9 mouse cellular contexts compared by ENCODE assay signal in the genomic region with DNA sequence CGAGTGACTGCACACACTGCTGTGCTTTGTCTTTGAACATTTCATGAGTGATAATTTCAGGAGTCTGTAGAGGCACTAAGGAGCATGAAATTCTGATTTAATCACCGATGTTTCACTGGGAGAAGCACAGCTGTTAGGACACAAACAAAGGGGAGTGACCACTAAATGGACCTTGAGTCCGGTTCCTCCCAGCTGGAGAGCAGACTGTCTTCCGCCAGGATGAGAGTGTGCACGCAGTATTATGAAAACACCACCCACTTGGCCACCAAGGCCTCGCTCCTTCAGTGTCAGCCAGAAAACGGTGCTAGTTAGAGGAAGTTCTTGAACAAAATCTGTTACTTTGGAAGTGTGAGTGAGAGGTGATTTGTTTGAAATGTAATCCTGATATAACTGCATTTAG.
DNase-seq lines count a peak whose midpoint lies in the region; ATAC-seq lines count a peak whose summit lies in the region.
"Had no signal": no experiment of that assay in that cellular context is flagged by ENCODE, and none has a peak within 500 bp of the region (broad histone marks: within the 10 kb centered on the region; RNA-seq: fewer than 3 reads in every experiment).

No protein-coding gene starts in this region.

- WGBS in midbrain, embryonic 14.5 days: 43% methylated on average over 7 of the region's 7 CpGs
- WGBS in midbrain, embryonic 13.5 days: 52% methylated on average over 7 of the region's 7 CpGs

- no peak for ATAC-seq in midbrain, embryonic 14.5 days (ENCODE audit: low FRiP score, low TSS enrichment)
- ATAC-seq in midbrain, embryonic 13.5 days: no peak

- H3K9ac ChIP-seq in midbrain, embryonic 14.5 days (replicated peaks; ENCODE audit: low read length): no peak overlapping the region
- no peak overlapping the region for H3K9ac ChIP-seq in midbrain, embryonic 13.5 days (replicated peaks)
- H3K9ac ChIP-seq: embryonic facial prominence, embryonic 15.5 days; neural tube, embryonic 13.5 days had no signal

- no peaks in the 10 kb centered on the region for H3K9me3 ChIP-seq in midbrain, embryonic 14.5 days (ENCODE audit: control insufficient read depth, low read length)
- no peaks in the 10 kb centered on the region for H3K9me3 ChIP-seq in midbrain, embryonic 13.5 days
- H3K9me3 ChIP-seq: embryonic facial prominence, embryonic 15.5 days; neural tube, embryonic 13.5 days had no signal

- H3K27ac ChIP-seq in midbrain, embryonic 14.5 days (replicated peaks; ENCODE audit: low read depth, low read length): no peak overlapping the region
- no peak overlapping the region for H3K27ac ChIP-seq in midbrain, embryonic 13.5 days
- H3K27ac ChIP-seq: embryonic facial prominence, embryonic 15.5 days; neural tube, embryonic 13.5 days had no signal

- H3K36me3 ChIP-seq in midbrain, embryonic 14.5 days (ENCODE audit: control insufficient read depth, insufficient read depth, low read length): no peaks in the 10 kb centered on the region
- H3K36me3 ChIP-seq in midbrain, embryonic 13.5 days: no peaks in the 10 kb centered on the region
- H3K36me3 ChIP-seq: embryonic facial prominence, embryonic 15.5 days; neural tube, embryonic 13.5 days had no signal

- no peaks in the 10 kb centered on the region for H3K4me1 ChIP-seq in midbrain, embryonic 14.5 days (ENCODE audit: control insufficient read depth, insufficient read depth, low read length)
- 0 out of 2 replicates have a peak, but pooled peaks cover 4% of the 10 kb centered on the region for H3K4me1 ChIP-seq in midbrain, embryonic 13.5 days (replicated peaks)
- H3K4me1 ChIP-seq: embryonic facial prominence, embryonic 15.5 days had no signal

- no peak overlapping the region for H3K4me3 ChIP-seq in midbrain, embryonic 14.5 days (replicated peaks; ENCODE audit: low read depth, low read length)
- H3K4me3 ChIP-seq in midbrain, embryonic 13.5 days (replicated peaks): no peak overlapping the region
- H3K4me3 ChIP-seq: embryonic facial prominence, embryonic 15.5 days; neural tube, embryonic 13.5 days had no signal

- DNase-seq in midbrain, embryonic 14.5 days: peak; percentile 4
- peak; percentile 27 for DNase-seq in gastrocnemius, postnatal 10 days
- DNase-seq in heart, postnatal 4 days: peak; percentile 17
- DNase-seq in lung, postnatal 4 days: peak; percentile 37 to 56
- DNase-seq in thymus, adult 18-20 months: no peak
- DNase-seq in cerebellum, adult 9-11 months: no peak

- H3K4me2 ChIP-seq in midbrain, embryonic 14.5 days (ENCODE audit: low read length): no peak overlapping the region
- no peak overlapping the region for H3K4me2 ChIP-seq in midbrain, embryonic 13.5 days (replicated peaks)
- H3K4me2 ChIP-seq: embryonic facial prominence, embryonic 15.5 days; neural tube, embryonic 13.5 days had no signal

- no peaks in the 10 kb centered on the region for H3K27me3 ChIP-seq in midbrain, embryonic 14.5 days (ENCODE audit: control insufficient read depth, insufficient read depth, low read length)
- no peaks in the 10 kb centered on the region for H3K27me3 ChIP-seq in midbrain, embryonic 13.5 days
- H3K27me3 ChIP-seq: embryonic facial prominence, embryonic 15.5 days; neural tube, embryonic 13.5 days had no signal

Comparison
In these comparisons a context has a peak if more than half of its experiments do, and no peak if none do; other contexts are left out.
1. DNase-seq: peak in midbrain, embryonic 14.5 days (single experiment), gastrocnemius, postnatal 10 days (single experiment), heart, postnatal 4 days (single experiment) and lung, postnatal 4 days (2 of 2); none in thymus, adult 18-20 months (0 of 2) and cerebellum, adult 9-11 months (single experiment).